Mouse (Mus musculus): ENCODE data around the gene Atp6v0e2. TPM values are rescaled to one million over a fixed set of nuclear protein-coding genes. Genes with fewer than 3 reads are reported as not detected.

The Atp6v0e2 gene
- polyA plus RNA-seq (2016; fragmentation: Nextera tagmentation; extraction: Ambion mirVana), result 85.7 and 89.9 TPM in 2 replicates

DNA sequence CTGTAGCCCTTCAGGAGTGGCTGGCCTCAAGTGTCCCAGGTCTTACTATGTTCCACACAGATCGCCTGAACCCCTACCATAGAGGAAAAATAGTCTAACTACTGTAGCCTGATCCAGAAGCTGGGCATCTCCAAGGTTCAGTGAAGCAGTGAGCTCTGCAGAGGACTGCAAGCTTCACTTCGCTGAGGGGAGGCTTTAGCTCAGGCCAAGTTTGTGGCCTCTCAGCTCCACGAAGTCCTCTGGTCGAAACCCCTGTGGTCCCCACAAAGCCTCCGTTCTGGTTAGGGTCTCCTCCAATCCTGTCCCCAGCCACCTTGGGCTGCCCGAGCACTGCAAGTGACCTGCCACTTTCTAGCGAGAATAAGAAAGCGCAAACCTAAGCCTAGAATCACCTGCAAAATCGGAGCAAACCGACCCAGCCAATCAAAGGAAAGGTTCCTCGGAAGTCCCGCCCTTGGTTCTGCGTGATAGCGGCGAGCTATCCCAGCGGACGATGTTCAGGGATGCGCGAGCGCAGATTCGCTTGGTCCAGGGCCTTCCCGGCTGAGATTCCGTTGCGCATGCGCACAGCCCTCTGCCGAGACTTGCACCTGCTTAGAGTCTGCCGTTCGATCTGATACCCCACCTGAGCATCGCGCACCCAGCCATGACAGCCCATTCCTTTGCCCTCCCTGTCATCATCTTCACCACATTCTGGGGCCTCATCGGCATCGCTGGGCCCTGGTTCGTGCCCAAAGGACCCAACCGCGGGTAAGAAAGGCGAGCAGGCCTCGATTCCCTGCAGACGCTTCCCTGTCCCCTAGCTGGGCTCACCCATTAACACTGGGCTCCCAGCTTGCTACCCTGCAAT lies at the start of gene Atp6v0e2:
Gene Atp6v0e2, plus strand, starts transcription at position 511 of the 850 bp plus-strand sequence.
- no peaks in the 10 kb centered on the region for H3K9me3 ChIP-seq
- peak within 1 kb of the TSS; percentile 84 for H3K4me2 ChIP-seq (replicated peaks)
- H3K4me3 ChIP-seq, result peak within 1 kb of the TSS; percentile 67
- H3K9ac ChIP-seq (replicated peaks), result peak within 1 kb of the TSS; percentile 88
- H3K36me3 ChIP-seq, result peaks cover 22% of the 10 kb centered on the region
- peaks cover 3% of the 10 kb centered on the region; the same call in 1 of the 2 replicates for H3K27me3 ChIP-seq
- H3K4me1 ChIP-seq, result peaks cover 21% of the 10 kb centered on the region
- H3K27ac ChIP-seq (replicated peaks), result peak within 1 kb of the TSS; percentile 68
- WGBS, result 2% methylated on average over 38 of the region's 38 CpGs
- ATAC-seq (ENCODE audit: low FRiP score, low read depth), result peak; percentile 92

DNA sequence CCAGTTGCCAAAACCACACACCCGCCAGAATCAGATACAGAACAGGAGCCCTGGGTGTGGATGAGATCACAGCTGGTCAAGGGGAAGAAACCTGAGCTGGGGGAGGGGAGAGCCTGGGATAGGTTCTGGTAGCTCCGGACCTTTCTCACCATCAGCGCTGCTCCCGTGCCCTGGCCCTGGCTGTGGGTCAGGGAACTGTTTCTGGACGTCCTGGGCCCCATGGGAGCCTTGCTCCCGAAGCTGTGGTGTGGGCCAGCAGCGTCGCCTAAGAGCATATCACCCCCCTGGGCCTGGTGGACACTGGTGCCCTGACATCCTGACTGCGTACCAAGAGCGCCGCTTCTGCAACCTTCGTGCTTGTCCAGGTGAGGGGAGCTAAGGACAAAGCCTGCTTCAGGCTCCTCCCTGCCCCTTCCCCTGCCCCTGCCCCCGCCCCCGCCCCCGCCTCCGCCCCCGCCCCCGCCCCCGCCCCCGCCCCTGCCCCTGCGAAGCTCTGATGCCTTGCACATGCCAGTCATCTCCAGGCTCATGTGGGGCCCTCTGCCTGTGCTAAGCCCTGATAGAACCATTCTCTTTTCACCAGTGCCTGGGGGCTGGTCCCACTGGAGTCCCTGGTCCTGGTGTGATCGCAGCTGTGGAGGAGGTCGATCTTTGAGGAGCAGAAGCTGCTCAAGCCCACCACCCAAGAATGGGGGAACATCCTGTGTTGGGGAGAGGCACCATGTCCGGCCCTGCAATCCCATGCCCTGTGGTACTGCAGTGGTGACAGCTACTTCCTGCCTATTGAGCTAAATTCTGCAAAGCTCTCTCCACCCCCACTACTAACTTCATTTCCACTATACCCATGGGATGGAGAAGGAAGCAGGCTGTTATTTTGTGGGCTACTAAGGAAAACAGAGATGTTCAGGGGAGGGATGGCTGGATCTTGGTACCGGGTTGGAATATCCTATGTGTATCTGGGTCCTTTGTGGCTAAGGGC lies 49.4 kb upstream of the Atp6v0e2 start:
- Histone ChIP-seq H3K27ac (replicated peaks) (no peak overlapping the region), H3K27me3 (peaks cover 20% of the 10 kb centered on the region), H3K9ac (replicated peaks) (no peak overlapping the region), H3K4me2 (replicated peaks) (peak overlapping the region; percentile 43), H3K36me3 (no peaks in the 10 kb centered on the region), H3K4me3 (peak overlapping the region; percentile 15; the same call in 1 of the 2 replicates), H3K4me1 (peaks cover 17% of the 10 kb centered on the region), H3K9me3 (no peaks in the 10 kb centered on the region)
- 16% methylated on average over 16 of the region's 25 CpGs for WGBS
- ATAC-seq (ENCODE audit: low FRiP score, low read depth), result peak; percentile 44

DNA sequence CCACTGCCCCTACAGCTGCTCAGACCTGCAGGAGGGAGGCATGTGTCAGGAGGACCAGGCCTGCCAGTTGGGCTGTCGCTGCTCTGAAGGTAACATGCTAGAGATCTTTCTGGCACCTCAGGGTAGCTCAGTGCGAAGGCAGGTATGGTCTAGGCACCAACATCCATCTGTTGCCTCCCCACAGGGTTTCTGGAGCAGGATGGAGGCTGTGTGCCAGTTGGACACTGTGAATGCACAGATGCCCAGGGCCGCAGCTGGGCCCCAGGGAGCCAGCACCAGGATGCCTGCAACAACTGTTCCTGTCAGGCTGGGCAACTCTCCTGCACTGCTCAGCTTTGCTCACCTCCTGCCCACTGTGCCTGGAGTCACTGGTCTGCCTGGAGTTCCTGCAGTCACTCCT lies 47.7 kb upstream of the Atp6v0e2 start:
- H3K36me3 ChIP-seq, result no peaks in the 10 kb centered on the region
- no peak overlapping the region for H3K27ac ChIP-seq (replicated peaks)
- ATAC-seq (ENCODE audit: low FRiP score, low read depth), result no peak
- no peak overlapping the region for H3K4me3 ChIP-seq
- no peak overlapping the region for H3K9ac ChIP-seq (replicated peaks)
- WGBS, result 87% methylated on average over 3 of the region's 3 CpGs
- peaks cover 21% of the 10 kb centered on the region for H3K4me1 ChIP-seq
- H3K4me2 ChIP-seq (replicated peaks), result no peak overlapping the region
- H3K9me3 ChIP-seq, result no peaks in the 10 kb centered on the region
- H3K27me3 ChIP-seq, result peaks cover 20% of the 10 kb centered on the region

DNA sequence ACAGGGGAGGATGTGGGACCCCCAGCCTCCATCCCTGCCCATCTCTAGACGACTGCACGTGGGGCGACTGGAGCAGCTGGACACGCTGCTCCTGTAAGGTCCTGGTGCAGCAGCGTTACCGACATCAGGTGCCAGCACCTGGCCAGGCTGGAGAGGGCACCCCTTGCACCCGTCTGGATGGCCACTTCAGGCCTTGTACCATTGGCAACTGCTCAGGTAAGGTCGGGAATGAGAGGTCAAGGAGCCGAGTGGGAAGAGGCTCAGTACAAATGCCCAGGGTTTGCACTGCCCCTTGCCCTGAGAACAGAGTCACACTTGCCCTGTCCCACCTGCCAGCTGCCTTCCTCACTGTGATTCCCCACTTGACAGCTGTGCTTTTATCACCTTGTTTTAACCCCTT lies 46.1 kb upstream of the Atp6v0e2 start:
- H3K4me2 ChIP-seq (replicated peaks), result no peak overlapping the region
- no peaks in the 10 kb centered on the region for H3K36me3 ChIP-seq
- no peak for ATAC-seq (ENCODE audit: low FRiP score, low read depth)
- peaks cover 20% of the 10 kb centered on the region for H3K27me3 ChIP-seq
- WGBS, result 78% methylated on average over 9 of the region's 9 CpGs
- no peaks in the 10 kb centered on the region for H3K9me3 ChIP-seq
- H3K4me1 ChIP-seq, result peaks cover 16% of the 10 kb centered on the region
- H3K9ac ChIP-seq (replicated peaks), result no peak overlapping the region
- H3K27ac ChIP-seq (replicated peaks), result no peak overlapping the region
- H3K4me3 ChIP-seq, result no peak overlapping the region

DNA sequence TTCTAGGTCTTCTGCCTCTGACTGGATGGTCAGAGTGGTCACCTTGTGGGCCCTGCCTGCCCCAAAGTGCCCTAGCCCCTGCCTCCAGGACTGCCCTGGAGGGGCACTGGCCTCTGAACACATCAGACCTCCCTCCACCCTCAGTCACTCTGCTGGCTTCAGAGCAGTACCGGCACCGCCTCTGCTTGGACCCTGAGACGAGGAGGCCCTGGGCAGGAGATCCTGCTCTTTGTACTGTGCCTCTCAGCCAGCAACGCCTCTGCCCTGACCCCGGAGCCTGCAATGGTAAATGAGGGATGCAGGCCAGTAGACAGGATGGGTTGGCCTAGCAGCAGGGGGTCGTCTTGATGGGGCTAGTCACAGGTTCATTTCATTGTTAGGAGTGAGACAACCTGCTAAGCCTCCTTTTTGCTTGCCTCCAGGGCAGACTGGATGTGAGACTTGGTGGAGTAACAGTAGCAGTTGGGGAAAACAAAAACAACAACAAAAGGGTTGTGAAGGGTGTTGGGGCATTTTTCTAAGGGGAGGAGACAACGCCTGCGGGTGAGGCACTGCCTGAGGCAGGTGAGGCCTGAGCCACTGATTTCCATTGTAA lies 44.2 kb upstream of the Atp6v0e2 start:
- peaks cover 6% of the 10 kb centered on the region for H3K4me1 ChIP-seq
- no peak overlapping the region for H3K4me2 ChIP-seq (replicated peaks)
- peaks cover 15% of the 10 kb centered on the region; the same call in 1 of the 2 replicates for H3K27me3 ChIP-seq
- H3K4me3 ChIP-seq, result no peak overlapping the region
- WGBS, result 8% methylated on average over 8 of the region's 8 CpGs
- H3K27ac ChIP-seq (replicated peaks), result no peak overlapping the region
- no peaks in the 10 kb centered on the region for H3K36me3 ChIP-seq
- no peaks in the 10 kb centered on the region for H3K9me3 ChIP-seq
- H3K9ac ChIP-seq (replicated peaks), result no peak overlapping the region
- ATAC-seq (ENCODE audit: low FRiP score, low read depth), result no peak

DNA sequence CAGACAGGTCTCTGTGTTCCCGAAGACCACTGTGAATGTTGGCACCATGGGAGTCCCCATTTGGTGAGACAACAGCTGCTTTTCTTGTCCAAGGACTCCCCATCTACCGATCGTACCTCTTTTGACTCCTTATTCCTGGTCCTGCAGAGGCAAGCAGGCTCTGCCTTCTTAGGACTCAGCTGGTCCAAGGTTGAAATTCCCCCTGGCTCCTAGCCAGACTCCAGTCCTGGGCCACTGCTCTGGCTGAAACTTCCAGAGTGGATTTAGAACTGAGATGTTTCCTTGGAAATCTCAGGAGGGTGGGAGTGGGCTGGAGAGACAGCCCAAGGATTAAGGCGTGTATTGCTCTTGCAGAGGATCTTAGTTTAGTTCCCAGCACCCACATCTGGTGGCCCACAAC lies 39.9 kb upstream of the Atp6v0e2 start:
- no peak for ATAC-seq (ENCODE audit: low FRiP score, low read depth)
- Histone ChIP-seq H3K27me3 (no peaks in the 10 kb centered on the region), H3K4me2 (replicated peaks) (no peak overlapping the region), H3K27ac (replicated peaks) (no peak overlapping the region), H3K9ac (replicated peaks) (no peak overlapping the region), H3K4me3 (no peak overlapping the region), H3K4me1 (peaks cover 4% of the 10 kb centered on the region; the same call in 1 of the 2 replicates), H3K9me3 (no peaks in the 10 kb centered on the region), H3K36me3 (no peaks in the 10 kb centered on the region)
- WGBS, result 87% methylated on average over 4 of the region's 4 CpGs

DNA sequence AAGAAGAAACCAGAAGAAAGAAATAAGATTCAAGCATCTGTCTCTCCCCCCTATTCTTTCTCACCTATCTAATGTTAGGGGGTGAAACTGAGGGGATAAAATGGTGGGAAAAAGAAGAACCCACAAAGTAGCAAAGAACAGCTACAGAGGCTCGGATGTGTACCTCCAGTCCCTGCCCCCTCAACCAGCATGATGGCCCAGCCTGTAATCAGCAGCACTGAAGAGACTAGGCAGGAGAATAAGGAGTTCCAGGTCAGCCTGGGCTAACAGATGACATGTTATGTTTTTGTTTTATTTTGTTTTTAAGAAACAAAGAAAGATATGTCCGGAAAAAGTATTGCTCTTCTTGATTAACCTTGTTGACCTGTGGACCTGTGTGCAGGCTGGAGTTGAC lies 33.6 kb upstream of the Atp6v0e2 start:
- Histone ChIP-seq H3K27me3 (no peaks in the 10 kb centered on the region), H3K27ac (replicated peaks) (no peak overlapping the region), H3K4me2 (replicated peaks) (peak overlapping the region; percentile 92; the same call in 1 of the 2 replicates), H3K9ac (replicated peaks) (no peak overlapping the region), H3K4me3 (peak overlapping the region; percentile 74), H3K36me3 (no peaks in the 10 kb centered on the region), H3K4me1 (peaks cover 10% of the 10 kb centered on the region), H3K9me3 (no peaks in the 10 kb centered on the region)
- ATAC-seq (ENCODE audit: low FRiP score, low read depth), result peak; percentile 76
- 11% methylated on average over 2 of the region's 2 CpGs for WGBS

DNA sequence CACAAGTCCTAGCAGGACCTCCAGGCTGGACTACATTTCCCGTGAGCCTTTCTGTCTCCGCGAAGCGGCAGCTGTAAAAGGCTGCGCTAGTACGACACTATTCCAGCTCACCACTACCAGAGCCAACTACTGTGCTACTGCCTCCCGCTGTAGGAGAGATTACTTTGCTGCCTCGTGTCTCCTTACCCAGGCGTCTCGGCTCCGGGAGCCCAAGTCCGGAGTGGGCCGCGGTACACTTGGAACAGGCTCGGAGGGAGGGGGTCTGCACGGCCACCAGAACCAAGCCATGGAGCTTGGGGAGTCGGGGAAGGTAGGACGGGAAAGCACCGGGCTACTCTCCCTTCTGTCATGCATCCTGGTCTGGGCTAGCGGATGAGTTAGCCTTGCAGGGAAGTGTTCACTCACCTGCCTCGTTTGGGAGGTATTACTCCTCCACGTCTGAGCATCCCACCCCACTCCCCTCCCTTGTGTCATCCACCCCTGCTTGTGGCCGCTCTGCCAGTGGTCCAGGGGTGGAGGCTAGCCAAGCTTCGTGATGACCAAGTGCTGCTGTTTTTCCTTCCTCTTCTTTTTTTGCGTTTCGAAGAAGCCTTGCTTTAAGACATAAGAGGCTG lies 33.1 kb upstream of the Atp6v0e2 start:
- Histone ChIP-seq H3K4me2 (replicated peaks) (peak overlapping the region; percentile 92), H3K27ac (replicated peaks) (0 out of 2 replicates have a peak overlapping the region, but pooled peaks have one; percentile 39), H3K9me3 (no peaks in the 10 kb centered on the region), H3K36me3 (no peaks in the 10 kb centered on the region), H3K9ac (replicated peaks) (peak overlapping the region; percentile 69), H3K4me3 (peak overlapping the region; percentile 74), H3K4me1 (peaks cover 10% of the 10 kb centered on the region), H3K27me3 (no peaks in the 10 kb centered on the region)
- under 1% methylated on average over 26 of the region's 26 CpGs for WGBS
- peak; percentile 96 for ATAC-seq (ENCODE audit: low FRiP score, low read depth)

DNA sequence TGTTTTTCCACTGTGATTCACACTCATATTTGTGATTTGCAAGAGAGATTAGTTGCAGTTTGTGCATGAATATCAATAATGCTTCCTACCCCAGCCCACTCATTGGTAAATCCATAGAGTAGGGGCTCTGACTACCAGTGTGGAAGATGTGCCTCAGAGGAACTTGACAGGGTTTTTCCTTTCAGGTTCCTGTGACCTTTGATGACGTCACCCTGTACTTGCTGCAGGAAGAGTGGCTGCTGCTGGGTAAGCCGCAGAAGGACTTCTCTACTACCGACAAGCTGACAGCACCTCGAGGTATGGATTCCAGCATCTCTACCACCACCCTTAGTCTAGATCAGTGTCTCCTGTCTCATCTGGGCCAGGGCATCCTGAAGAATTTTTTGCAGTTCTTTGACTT lies 29.3 kb upstream of the Atp6v0e2 start:
- ATAC-seq (ENCODE audit: low FRiP score, low read depth), result no peak
- H3K4me1 ChIP-seq, result peaks cover 10% of the 10 kb centered on the region
- no peak overlapping the region for H3K27ac ChIP-seq (replicated peaks)
- no peak overlapping the region for H3K9ac ChIP-seq (replicated peaks)
- no peak overlapping the region for H3K4me2 ChIP-seq (replicated peaks)
- H3K36me3 ChIP-seq, result 0 out of 2 replicates have a peak, but pooled peaks cover 1% of the 10 kb centered on the region
- H3K27me3 ChIP-seq, result no peaks in the 10 kb centered on the region
- H3K4me3 ChIP-seq, result no peak overlapping the region
- H3K9me3 ChIP-seq, result no peaks in the 10 kb centered on the region
- WGBS, result 75% methylated on average over 4 of the region's 4 CpGs

DNA sequence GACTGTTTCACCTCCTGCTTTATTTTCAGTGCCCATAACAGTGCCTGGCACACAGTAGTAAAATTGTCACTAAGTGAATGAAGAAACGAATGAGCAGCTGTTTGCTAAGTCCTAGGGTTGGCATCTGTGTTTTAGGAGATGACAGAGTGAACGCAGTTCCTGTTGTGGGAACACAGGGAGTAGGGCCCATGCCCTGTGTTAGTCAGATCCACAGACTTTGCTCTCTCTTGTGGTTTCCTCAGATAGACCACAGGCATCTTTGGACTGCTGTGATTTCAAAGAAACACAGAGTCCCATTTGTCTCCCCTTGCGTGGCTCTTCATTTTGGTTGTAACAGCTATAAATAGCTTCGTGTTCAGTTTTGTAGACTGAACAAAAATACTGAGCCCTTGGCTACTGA lies 27.0 kb upstream of the Atp6v0e2 start:
- peaks cover 25% of the 10 kb centered on the region for H3K36me3 ChIP-seq
- H3K4me3 ChIP-seq, result no peak overlapping the region
- H3K9me3 ChIP-seq, result no peaks in the 10 kb centered on the region
- H3K27ac ChIP-seq (replicated peaks), result no peak overlapping the region
- 0 out of 2 replicates have a peak, but pooled peaks cover 2% of the 10 kb centered on the region for H3K4me1 ChIP-seq
- no peaks in the 10 kb centered on the region for H3K27me3 ChIP-seq
- ATAC-seq (ENCODE audit: low FRiP score, low read depth), result no peak
- H3K4me2 ChIP-seq (replicated peaks), result no peak overlapping the region
- 87% methylated on average over 4 of the region's 4 CpGs for WGBS
- H3K9ac ChIP-seq (replicated peaks), result no peak overlapping the region

DNA sequence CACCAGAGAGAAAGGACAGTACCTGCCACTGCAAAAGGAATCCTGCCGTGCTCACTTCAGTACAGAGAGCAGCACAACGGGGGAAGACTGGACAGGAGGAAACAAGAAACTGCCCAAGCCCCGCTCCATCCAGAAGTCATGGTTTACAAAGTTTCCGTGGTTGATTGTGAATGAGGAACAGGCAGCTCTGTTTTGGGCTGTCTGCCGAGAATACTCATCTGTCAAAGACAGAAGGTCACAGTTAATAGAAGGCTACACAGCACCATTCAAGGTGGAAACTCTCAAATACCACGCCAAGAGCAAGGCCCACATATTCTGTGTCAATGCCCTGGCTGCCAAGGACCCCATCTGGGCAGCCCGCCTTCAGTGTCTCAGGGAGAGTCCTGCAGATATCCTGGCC lies 25.6 kb upstream of the Atp6v0e2 start:
- Histone ChIP-seq H3K4me1 (no peaks in the 10 kb centered on the region), H3K36me3 (peaks cover 39% of the 10 kb centered on the region), H3K4me2 (replicated peaks) (no peak overlapping the region), H3K4me3 (no peak overlapping the region), H3K9me3 (peaks cover 5% of the 10 kb centered on the region; the same call in 1 of the 2 replicates), H3K9ac (replicated peaks) (no peak overlapping the region), H3K27ac (replicated peaks) (no peak overlapping the region), H3K27me3 (no peaks in the 10 kb centered on the region)
- 90% methylated on average over 7 of the region's 7 CpGs for WGBS
- ATAC-seq (ENCODE audit: low FRiP score, low read depth), result no peak

Data from midbrain, embryonic 12.5 days (tissue).